Mouse (Mus musculus) lung, postnatal 14 days (tissue): ENCODE results near the gene Slc15a4.

Experiments
- DNase-seq: peaks from one replicate; pipeline ENCODE4 v3.0.0; 2021

The Slc15a4 gene

GRCm38 (mm10) chr5:127632167-127633145, at the start of gene Slc15a4, which contains the start of gene Glt1d1:
Slc15a4 (minus strand) TSS chr5:127632897.
Glt1d1 (plus strand) TSS chr5:127632262.
- DNase-seq, result no peak

- no peak for DNase-seq
Observed at GRCm38 (mm10) chr5:127678501-127678900, 45.8 kb upstream of the Slc15a4 start.

- DNase-seq, result no peak
Observed at GRCm38 (mm10) chr5:127677561-127677960, 44.9 kb upstream of the Slc15a4 start.

GRCm38 (mm10) chr5:127673913-127674312, 41.2 kb upstream of the Slc15a4 start:
- no peak for DNase-seq

- no peak for DNase-seq
Observed at GRCm38 (mm10) chr5:127660979-127661378, 28.3 kb upstream of the Slc15a4 start.

GRCm38 (mm10) chr5:127660267-127660666, 27.6 kb upstream of the Slc15a4 start:
- no peak for DNase-seq

- DNase-seq, result no peak
Observed at GRCm38 (mm10) chr5:127659312-127659711, 26.6 kb upstream of the Slc15a4 start.

- no peak for DNase-seq
Observed at GRCm38 (mm10) chr5:127658257-127658656, 25.6 kb upstream of the Slc15a4 start.

GRCm38 (mm10) chr5:127649077-127649476, 16.4 kb upstream of the Slc15a4 start:
- peak; percentile 17 for DNase-seq

- peak; percentile 9 for DNase-seq
Observed at GRCm38 (mm10) chr5:127648046-127648445, 15.3 kb upstream of the Slc15a4 start.

GRCm38 (mm10) chr5:127641185-127641958, 8.7 kb upstream of the Slc15a4 start:
- no peak for DNase-seq

GRCm38 (mm10) chr5:127640359-127640758, 7.7 kb upstream of the Slc15a4 start:
- DNase-seq, result no peak

GRCm38 (mm10) chr5:127639635-127640034, 6.9 kb upstream of the Slc15a4 start:
- DNase-seq, result no peak

GRCm38 (mm10) chr5:127639067-127639605, 6.4 kb upstream of the Slc15a4 start:
- no peak for DNase-seq

GRCm38 (mm10) chr5:127638177-127638576, 5.5 kb upstream of the Slc15a4 start:
- no peak for DNase-seq

- no peak for DNase-seq
Observed at GRCm38 (mm10) chr5:127637622-127638021, 4.9 kb upstream of the Slc15a4 start.

GRCm38 (mm10) chr5:127633666-127634065, 969 bp upstream of the Slc15a4 start:
- DNase-seq, result no peak

GRCm38 (mm10) chr5:127633188-127633587, 491 bp upstream of the Slc15a4 start:
- DNase-seq, result no peak

GRCm38 (mm10) chr5:127631671-127632070, 1.0 kb downstream of the Slc15a4 start:
- no peak for DNase-seq

GRCm38 (mm10) chr5:127627242-127627641, 5.5 kb downstream of the Slc15a4 start:
- DNase-seq, result no peak

GRCm38 (mm10) chr5:127624427-127625213, 8.1 kb downstream of the Slc15a4 start:
- no peak for DNase-seq

- DNase-seq, result no peak
Observed at GRCm38 (mm10) chr5:127621108-127621507, 11.6 kb downstream of the Slc15a4 start.
